Mouse (Mus musculus) liver, postnatal 0 days (tissue): ENCODE data around the gene Cbarp.

Source experiments
- CTCF ChIP-seq: sonication (generic); IDR thresholded peaks from 2 replicates; pipeline ENCODE4 v1.5.1; 2016; ENCODE audit warnings: antibody characterized with exemption, low read depth
- EP300 ChIP-seq: IDR thresholded peaks from 2 replicates; pipeline ENCODE4 v1.6.1; 2016; ENCODE audit warnings: antibody characterized with exemption, low read depth, mild to moderate bottlenecking

GRCm38 (mm10) chr10:80154384-80154783 lies 13.7 kb upstream of the Cbarp start:
- TF ChIP-seq CTCF (no peak), EP300 (no peak)
